Mouse (Mus musculus) limb, embryonic 15.5 days (tissue): ENCODE measurements around the gene Washc4. TPM values are rescaled to one million over a fixed set of nuclear protein-coding genes. Genes with fewer than 3 reads are reported as not detected.

Source experiments
- ATAC-seq: fragments of 200-750 bp; cut with Nextera tagmentation; 2 replicates; pipeline ENCODE4 v1.8.0; 2017; ENCODE audit warnings: low read depth, moderate TSS enrichment; ENCODE audit not compliant: insufficient number of reproducible peaks, low FRiP score, low TSS enrichment
- H3K27ac ChIP-seq: fragments of 300-500 bp; sonication (generic); 2 replicates; pipeline ENCODE4 v1.5.1; 2015; ENCODE audit warnings: moderate library complexity, mild to moderate bottlenecking, inconsistent platforms
- H3K27me3 ChIP-seq: fragments of 300-500 bp; sonication (generic); 2 replicates; pipeline ENCODE4 v1.6.1; 2015; ENCODE audit warnings: inconsistent platforms
- H3K36me3 ChIP-seq: fragments of 300-500 bp; sonication (generic); 2 replicates; pipeline ENCODE4 v1.6.1; 2015; ENCODE audit warnings: inconsistent platforms
- H3K4me1 ChIP-seq: fragments of 300-500 bp; sonication (generic); 2 replicates; pipeline ENCODE4 v1.6.1; 2015; ENCODE audit warnings: inconsistent platforms
- H3K4me2 ChIP-seq: fragments of 300-500 bp; sonication (generic); 2 replicates; pipeline ENCODE4 v1.6.1; 2015; ENCODE audit warnings: mild to moderate bottlenecking, inconsistent platforms
- H3K4me3 ChIP-seq: fragments of 300-500 bp; sonication (generic); 2 replicates; pipeline ENCODE4 v1.5.1; 2015; ENCODE audit warnings: mild to moderate bottlenecking, inconsistent platforms
- H3K9ac ChIP-seq: fragments of 300-500 bp; sonication (generic); 2 replicates; pipeline ENCODE4 v1.6.1; 2015; ENCODE audit warnings: inconsistent platforms
- H3K9me3 ChIP-seq: fragments of 300-500 bp; sonication (generic); 2 replicates; pipeline ENCODE4 v1.6.1; 2016; ENCODE audit warnings: inconsistent platforms
- WGBS: fragments of 180-500 bp; shearing (Covaris S2); methylation state at CpG from one replicate; pipeline ENCODE4 v1.1.7; 2015; 5-methylcytosine and 5-hydroxymethylcytosine counted together
- polyA plus RNA-seq: library from polyadenylated mRNA; unstranded; fragments of >200 nt; fragmentation: Nextera tagmentation; extraction: Ambion mirVana; gene quantifications from 2 replicates; pipeline ENCODE4 v1.2.1, GENCODE M21; 2015

Washc4 gene
- polyA plus RNA-seq, 1 experiment from 2014 or later = 41.1 TPM

DNA sequence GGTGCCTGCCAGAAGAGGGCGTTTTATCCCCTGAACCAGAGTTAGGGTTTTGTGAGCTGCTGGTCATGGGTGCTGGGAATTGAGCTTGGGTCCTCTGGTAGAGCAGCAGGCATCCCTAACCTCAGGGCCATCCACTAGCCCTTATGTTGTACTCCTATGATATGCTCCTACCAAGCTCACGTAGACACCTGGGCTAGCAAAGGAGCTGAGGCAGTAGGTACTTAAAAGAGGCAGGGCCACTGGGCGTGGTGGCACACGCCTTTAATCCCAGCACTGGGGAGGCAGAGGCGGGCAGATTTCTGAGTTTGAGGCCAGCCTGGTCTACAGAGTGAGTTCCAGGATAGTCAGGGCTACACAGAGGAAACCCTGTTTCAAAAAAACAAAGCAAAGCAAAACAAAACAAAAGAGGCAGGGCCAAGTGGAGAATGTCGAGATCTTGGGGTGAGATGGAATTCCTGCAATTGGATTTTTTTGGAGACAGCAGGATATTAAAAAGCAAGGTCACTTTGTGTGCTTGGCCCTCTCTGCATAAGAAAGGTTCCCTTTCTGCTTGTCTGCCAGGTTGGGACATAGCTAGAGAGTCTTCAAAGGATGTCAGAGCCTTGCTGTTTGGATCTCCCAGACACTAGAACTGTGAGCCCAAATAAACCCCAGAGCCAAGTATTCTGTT is 4.1 kb upstream of the Washc4 start:
- H3K27ac ChIP-seq = no peak overlapping the region
- WGBS = 81% methylated on average over 6 of the region's 6 CpGs
- H3K4me1 ChIP-seq = no peaks in the 10 kb centered on the region
- no peak overlapping the region for H3K4me3 ChIP-seq
- H3K4me2 ChIP-seq = no peak overlapping the region
- no peaks in the 10 kb centered on the region for H3K27me3 ChIP-seq
- H3K9ac ChIP-seq = no peak overlapping the region
- ATAC-seq = no peak
- H3K9me3 ChIP-seq = no peaks in the 10 kb centered on the region
- no peaks in the 10 kb centered on the region for H3K36me3 ChIP-seq

DNA sequence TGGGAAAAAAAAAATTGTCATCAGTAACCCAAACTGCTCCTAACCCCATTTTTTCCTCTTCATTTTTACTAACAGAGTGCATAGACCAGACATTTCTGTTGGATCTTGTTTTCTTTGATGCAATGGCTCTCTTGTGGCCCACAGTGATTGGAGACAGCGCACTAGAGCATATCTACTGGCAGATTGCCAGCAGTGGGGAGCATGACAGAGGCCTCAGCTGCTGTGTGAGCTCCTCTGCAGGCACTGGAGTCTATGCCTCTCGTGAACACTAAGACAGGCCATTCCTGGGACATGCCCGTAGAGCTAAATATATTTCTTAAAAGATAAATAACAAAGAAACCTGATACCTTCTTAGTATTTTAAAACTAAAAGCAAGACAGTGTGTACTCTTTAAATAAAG is 3.5 kb upstream of the Washc4 start:
- 45% methylated on average over 3 of the region's 3 CpGs for WGBS
- no peak overlapping the region for H3K4me2 ChIP-seq
- ATAC-seq = no peak

DNA sequence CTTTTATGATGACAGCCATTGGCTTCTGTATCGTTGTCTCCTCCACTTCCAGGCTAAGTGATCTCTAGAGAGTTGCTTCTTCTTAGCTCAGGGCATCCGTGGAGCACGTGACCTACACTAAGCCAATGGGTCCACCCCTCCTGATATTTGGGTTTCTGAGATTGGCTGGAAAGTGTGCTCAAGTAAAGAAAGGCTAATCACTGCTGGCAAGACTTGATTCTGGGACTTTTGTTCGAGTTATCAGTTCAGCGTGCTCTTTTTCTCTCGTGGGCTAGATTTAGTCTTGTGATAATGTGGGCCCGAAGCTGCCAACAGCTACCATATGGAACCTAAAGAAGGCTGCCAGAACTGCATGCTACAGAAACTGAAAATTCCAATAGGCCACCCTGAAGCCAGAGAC is 1.3 kb upstream of the Washc4 start:
- Histone ChIP-seq H3K9ac (no peak overlapping the region), H3K9me3 (no peaks in the 10 kb centered on the region), H3K4me1 (peaks cover 8% of the 10 kb centered on the region; the same call in 1 of the 2 replicates), H3K4me2 (no peak overlapping the region), H3K36me3 (no peaks in the 10 kb centered on the region), H3K27me3 (no peaks in the 10 kb centered on the region), H3K27ac (no peak overlapping the region), H3K4me3 (no peak overlapping the region)
- WGBS = 80% methylated on average over 7 of the region's 7 CpGs
- ATAC-seq = no peak

More for the DNA sequence above, 3.5 kb upstream of the Washc4 start:
- Histone ChIP-seq H3K27me3 (no peaks in the 10 kb centered on the region), H3K36me3 (no peaks in the 10 kb centered on the region), H3K9me3 (no peaks in the 10 kb centered on the region), H3K27ac (no peak overlapping the region), H3K4me3 (no peak overlapping the region), H3K4me1 (peaks cover 1% of the 10 kb centered on the region; the same call in 1 of the 2 replicates), H3K9ac (no peak overlapping the region)

DNA sequence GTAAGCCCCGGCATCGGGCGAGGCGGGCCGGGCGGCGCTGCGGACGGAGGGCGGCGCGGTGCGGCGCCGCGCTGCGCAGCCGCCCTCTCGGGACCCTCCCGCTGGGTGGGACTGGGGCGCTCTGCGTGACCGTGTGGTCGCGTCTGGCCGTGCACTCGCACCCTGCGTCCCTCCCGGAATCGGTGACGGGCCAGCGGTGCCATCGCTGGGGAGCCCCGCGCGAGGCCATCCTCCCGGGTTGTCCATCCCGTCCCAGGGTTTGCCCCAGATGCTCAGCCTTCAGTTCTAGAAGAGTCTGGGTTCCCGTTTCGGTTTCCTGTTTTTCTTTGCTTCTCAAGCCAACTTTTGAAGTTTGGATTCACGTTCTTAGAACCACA is 539 bp downstream of the Washc4 start:
- Histone ChIP-seq H3K27ac (peak overlapping the region; percentile 92), H3K27me3 (no peaks in the 10 kb centered on the region), H3K4me1 (peaks cover 8% of the 10 kb centered on the region; the same call in 1 of the 2 replicates), H3K4me3 (peak overlapping the region; percentile 89), H3K36me3 (peaks cover 10% of the 10 kb centered on the region; the same call in 1 of the 2 replicates), H3K4me2 (peak overlapping the region; percentile 57), H3K9me3 (no peaks in the 10 kb centered on the region), H3K9ac (peak overlapping the region; percentile 85)
- under 1% methylated on average over 40 of the region's 41 CpGs for WGBS
- peak; percentile 90 for ATAC-seq

DNA sequence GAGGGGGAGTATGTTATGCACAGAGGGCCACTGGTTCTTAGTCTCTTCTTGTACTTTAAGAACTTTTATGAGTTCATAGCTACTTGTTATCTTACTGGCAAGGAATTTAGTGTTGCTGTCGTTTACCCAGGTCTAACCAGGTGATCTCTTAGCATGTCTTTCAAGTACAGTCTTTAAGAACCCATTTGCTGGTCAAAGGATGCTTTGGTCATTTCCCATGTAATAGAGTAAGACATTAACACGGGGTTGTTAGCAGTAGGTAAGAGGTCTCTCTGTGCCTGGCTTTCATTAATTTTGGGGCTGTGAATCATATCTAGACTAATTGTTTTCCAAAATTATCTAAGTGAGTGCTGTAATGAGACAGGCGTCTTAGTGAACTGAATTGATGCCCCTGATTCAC is 1.8 kb downstream of the Washc4 start:
- peaks cover 18% of the 10 kb centered on the region for H3K36me3 ChIP-seq
- 56% methylated on average over 3 of the region's 3 CpGs for WGBS
- H3K4me3 ChIP-seq = no peak overlapping the region
- no peaks in the 10 kb centered on the region for H3K27me3 ChIP-seq
- no peak overlapping the region for H3K27ac ChIP-seq
- peaks cover 8% of the 10 kb centered on the region; the same call in 1 of the 2 replicates for H3K4me1 ChIP-seq
- peak overlapping the region; percentile 57; the same call in 1 of the 2 replicates for H3K4me2 ChIP-seq
- no peak overlapping the region for H3K9ac ChIP-seq
- H3K9me3 ChIP-seq = no peaks in the 10 kb centered on the region
- ATAC-seq = no peak

DNA sequence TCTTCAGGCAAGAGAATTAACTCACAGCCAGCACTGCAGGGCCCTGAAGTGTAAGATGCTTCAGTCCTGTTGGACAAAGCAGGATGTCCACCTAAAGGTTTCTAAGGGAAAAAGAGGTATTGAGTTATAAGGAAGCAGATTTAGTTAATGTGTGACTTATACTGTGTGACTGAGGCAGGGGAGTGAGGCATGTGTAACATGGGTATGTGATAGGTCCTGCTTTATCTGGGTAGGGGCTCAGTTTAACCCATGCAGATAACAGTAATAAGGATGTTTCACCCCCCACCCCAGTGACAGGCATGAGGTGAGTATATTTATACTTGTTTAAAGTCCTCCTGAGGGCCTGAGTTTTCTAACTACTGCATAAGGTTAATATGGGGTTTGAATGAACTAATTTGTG is 19.5 kb downstream of the Washc4 start:
- Histone ChIP-seq H3K36me3 (peaks cover 83% of the 10 kb centered on the region), H3K4me1 (no peaks in the 10 kb centered on the region), H3K4me3 (no peak overlapping the region), H3K9me3 (no peaks in the 10 kb centered on the region), H3K27me3 (no peaks in the 10 kb centered on the region), H3K9ac (no peak overlapping the region), H3K4me2 (no peak overlapping the region), H3K27ac (no peak overlapping the region)
- no peak for ATAC-seq

DNA sequence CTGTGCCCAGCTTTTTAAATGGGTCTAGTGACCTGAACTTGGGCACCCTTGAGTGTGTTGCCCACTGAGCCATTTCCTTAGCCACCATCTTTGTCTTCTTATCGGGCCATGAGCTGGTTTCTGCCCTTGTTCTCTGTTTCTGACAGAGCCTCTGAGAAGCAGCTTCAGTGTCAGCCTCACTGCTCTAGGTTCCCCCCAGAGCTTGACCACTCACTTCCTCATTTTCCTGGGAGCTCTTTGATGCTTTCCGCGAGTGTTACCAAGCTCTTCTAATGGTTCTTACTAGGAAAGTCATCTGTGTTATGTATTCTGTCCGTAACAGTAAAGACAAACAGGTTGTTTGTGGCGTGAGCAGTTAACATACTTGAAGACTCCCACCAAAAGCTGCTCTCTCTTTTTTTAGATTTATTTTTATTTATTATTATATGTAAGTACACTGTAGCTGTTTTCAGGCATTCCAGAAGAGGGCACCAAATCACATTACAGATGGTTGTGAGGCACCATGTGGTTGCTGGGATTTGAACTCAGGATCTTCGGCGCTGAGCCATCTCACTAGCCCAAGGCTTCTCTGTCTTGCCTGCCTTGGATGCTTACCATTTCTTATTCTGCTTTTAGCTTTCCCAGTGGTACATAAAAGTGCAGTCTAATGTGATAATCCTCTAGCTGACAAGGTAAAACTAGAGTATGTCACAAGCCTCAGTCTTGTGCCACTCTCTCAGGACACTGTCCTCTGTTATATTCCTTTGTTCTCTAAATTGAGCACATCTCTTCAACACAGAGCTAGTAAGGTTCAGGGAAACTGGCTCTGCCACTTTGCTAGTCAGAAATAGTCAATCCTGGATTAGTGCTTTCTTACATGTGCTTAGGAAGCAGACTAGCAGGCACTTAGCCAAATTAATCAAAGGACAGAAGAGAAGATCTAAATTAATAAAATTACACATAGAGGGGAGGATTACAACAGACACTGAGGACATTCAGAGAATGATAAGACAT is 22.2 kb downstream of the Washc4 start:
- Histone ChIP-seq H3K4me3 (no peak overlapping the region), H3K27me3 (no peaks in the 10 kb centered on the region), H3K9ac (no peak overlapping the region), H3K4me1 (no peaks in the 10 kb centered on the region), H3K36me3 (peaks cover 83% of the 10 kb centered on the region), H3K9me3 (no peaks in the 10 kb centered on the region), H3K4me2 (no peak overlapping the region), H3K27ac (no peak overlapping the region)
- WGBS = 94% methylated on average over 7 of the region's 7 CpGs
- no peak for ATAC-seq

DNA sequence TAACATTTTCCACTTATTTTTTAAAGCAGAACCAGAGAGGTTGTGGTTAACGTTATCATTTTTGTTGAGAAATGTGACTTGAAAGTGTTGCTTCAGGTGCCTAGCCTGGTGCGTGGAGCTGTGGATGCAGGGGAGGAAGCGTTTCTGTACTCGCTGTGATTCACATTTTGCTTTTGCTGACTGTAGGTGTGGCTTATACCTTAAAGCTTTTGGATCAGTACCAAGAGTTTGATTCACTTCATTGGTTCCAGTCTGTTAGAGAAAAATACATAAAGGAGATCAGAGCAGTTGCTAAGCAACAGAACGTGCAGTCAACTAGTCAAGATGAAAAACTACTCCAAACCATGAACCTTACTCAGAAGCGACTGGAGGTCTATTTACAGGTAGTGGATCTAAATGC is 47.2 kb downstream of the Washc4 start:
- H3K4me3 ChIP-seq = no peak overlapping the region
- no peak for ATAC-seq
- H3K9ac ChIP-seq = no peak overlapping the region
- H3K27ac ChIP-seq = no peak overlapping the region
- H3K4me1 ChIP-seq = no peaks in the 10 kb centered on the region
- no peak overlapping the region for H3K4me2 ChIP-seq
- 80% methylated on average over 6 of the region's 6 CpGs for WGBS
- H3K36me3 ChIP-seq = peaks cover 79% of the 10 kb centered on the region
- no peaks in the 10 kb centered on the region for H3K9me3 ChIP-seq
- H3K27me3 ChIP-seq = no peaks in the 10 kb centered on the region

DNA sequence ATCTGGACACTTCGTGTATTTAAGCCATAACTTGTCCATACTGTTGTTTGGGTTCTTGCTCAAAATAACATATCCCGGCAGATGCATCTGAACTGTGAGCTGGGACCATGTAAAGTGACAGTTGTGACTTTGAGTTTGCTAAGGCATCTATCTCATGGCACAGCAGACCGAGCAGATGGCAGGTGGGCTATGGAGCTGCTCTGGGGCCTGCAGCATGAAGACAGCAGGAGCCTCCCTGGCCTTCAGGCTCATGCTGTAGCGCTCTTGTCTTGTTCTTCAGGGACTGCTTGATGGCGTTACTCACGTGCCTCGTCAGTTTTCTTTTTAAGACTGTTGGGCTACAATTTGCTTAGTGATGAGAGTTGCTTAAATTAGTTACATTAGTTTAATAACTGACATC is 49.1 kb downstream of the Washc4 start:
- H3K27me3 ChIP-seq = no peaks in the 10 kb centered on the region
- ATAC-seq = no peak
- no peak overlapping the region for H3K4me3 ChIP-seq
- H3K36me3 ChIP-seq = peaks cover 75% of the 10 kb centered on the region
- H3K27ac ChIP-seq = no peak overlapping the region
- no peak overlapping the region for H3K4me2 ChIP-seq
- 92% methylated on average over 7 of the region's 7 CpGs for WGBS
- no peaks in the 10 kb centered on the region for H3K4me1 ChIP-seq
- H3K9ac ChIP-seq = no peak overlapping the region
- H3K9me3 ChIP-seq = no peaks in the 10 kb centered on the region

DNA sequence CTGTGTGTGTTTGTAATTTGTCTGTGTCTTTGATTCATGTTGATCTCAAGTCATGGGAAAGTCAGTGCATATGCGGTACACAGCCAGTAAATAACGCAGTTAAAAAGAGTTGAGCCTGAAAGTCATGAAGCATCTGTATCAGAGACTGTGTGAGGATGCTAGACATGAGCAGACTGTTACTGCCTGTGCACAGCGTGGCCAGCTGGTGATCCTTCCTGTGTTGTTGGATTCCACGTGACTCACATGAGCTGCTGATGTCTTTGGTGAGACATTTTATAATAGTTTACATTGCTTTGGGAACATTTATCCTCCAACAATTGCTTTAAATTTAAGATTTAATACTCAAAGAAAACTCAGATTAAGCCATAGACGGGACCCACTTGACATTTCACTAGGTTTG is 51.0 kb downstream of the Washc4 start:
- Histone ChIP-seq H3K27ac (no peak overlapping the region), H3K9me3 (no peaks in the 10 kb centered on the region), H3K36me3 (peaks cover 71% of the 10 kb centered on the region), H3K27me3 (no peaks in the 10 kb centered on the region), H3K9ac (no peak overlapping the region), H3K4me3 (no peak overlapping the region), H3K4me2 (no peak overlapping the region), H3K4me1 (no peaks in the 10 kb centered on the region)
- no peak for ATAC-seq
- WGBS = 94% methylated on average over 5 of the region's 5 CpGs

DNA sequence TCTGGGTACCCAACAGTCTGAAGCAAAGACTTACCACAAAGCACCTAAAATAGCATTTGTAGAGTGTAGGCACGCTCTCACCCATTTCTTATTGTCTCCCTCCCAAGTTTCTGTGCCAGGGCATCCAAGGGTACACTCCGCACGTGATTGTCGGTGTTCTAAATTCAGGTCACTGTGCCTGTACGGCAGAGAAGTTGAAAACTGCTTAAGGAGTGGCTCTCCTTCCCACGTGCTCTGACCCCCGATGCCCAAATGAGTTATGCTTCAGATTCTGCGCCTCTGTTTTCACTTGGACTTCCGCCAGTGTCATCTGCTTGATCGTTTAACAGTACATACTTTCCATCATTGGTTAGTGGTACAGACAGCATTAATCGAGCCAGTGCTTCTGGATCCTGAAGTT is 57.1 kb downstream of the Washc4 start:
- H3K9ac ChIP-seq = no peak overlapping the region
- peaks cover 63% of the 10 kb centered on the region for H3K36me3 ChIP-seq
- no peak for ATAC-seq
- H3K27me3 ChIP-seq = no peaks in the 10 kb centered on the region
- WGBS = 84% methylated on average over 11 of the region's 11 CpGs
- H3K27ac ChIP-seq = no peak overlapping the region
- H3K4me3 ChIP-seq = no peak overlapping the region
- H3K4me1 ChIP-seq = no peaks in the 10 kb centered on the region
- no peak overlapping the region for H3K4me2 ChIP-seq
- no peaks in the 10 kb centered on the region for H3K9me3 ChIP-seq

DNA sequence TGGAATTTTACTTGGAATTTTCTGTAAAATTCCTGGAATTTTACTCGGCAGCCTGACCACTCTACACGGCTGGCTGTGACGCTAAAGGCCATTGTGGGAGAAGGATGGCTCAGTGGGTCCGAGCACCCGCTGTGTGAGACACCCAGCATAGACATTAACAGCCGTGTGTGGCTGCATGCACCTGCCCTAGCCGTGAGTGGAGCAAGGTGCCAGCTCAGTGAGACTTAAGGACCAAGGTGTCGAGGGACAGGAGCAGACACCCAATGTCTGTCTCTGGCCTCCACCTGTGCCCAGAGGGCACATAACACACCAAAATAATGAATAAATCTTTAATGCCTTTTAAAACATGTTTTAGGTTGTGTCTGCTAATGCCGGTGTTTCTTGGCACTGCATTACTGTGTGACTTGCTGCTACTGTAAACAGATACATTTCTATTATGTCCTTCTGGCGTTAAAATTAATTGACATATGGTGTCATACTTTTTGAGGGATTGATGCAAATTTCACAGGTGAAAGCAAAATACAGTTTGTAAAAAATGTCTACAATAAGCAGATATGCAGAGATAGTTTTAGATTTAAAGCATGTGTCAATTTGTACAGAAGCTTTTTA is 60.5 kb downstream of the Washc4 start:
- Histone ChIP-seq H3K4me1 (no peaks in the 10 kb centered on the region), H3K27me3 (no peaks in the 10 kb centered on the region), H3K27ac (no peak overlapping the region), H3K4me2 (no peak overlapping the region), H3K9ac (no peak overlapping the region), H3K36me3 (peaks cover 66% of the 10 kb centered on the region), H3K4me3 (no peak overlapping the region), H3K9me3 (no peaks in the 10 kb centered on the region)
- no peak for ATAC-seq
- 87% methylated on average over 10 of the region's 10 CpGs for WGBS
